Mouse (Mus musculus) neutrophil, adult 65 days (primary cell): Measurements from ENCODE around the gene Vwa3a. TPM values are rescaled to one million over a fixed set of nuclear protein-coding genes. Genes with fewer than 3 reads are reported as not detected.

Source experiments
- total RNA-seq: library from RNA; stranded (reverse); gene quantifications from 2 replicates; pipeline ENCODE4 v1.2.4, GENCODE M21; 2023

Gene Vwa3a
- total RNA-seq, result not detected in 2 replicates

GRCm38 (mm10) chr7:120739018-120739417 is at the start of gene Vwa3a:
Vwa3a (plus strand) TSS chr7:120739318.

GRCm38 (mm10) chr7:120811834-120812415 is 72.8 kb downstream of the Vwa3a start, which contains the start of gene Gm5737:
Gm5737 (plus strand) TSS chr7:120812365.

GRCm38 (mm10) chr7:120842345-120843036 is 103.4 kb downstream of the Vwa3a start, which contains the start of gene Eef2k:
Eef2k (plus strand) TSS chr7:120842831.

Other genes with a start within 250 kb of the Vwa3a start
- 56.0 and 68.6 TPM in 2 replicates for gene Uqcrc2, start 104.1 kb upstream of the Vwa3a start, total RNA-seq
- gene Pdzd9, start 69.0 kb upstream of the Vwa3a start, total RNA-seq, result not detected in 2 replicates
- 6.1 and 6.7 TPM in 2 replicates for gene Mosmo, start 61.7 kb upstream of the Vwa3a start, total RNA-seq
- gene Gm5737, start 73.0 kb downstream of the Vwa3a start, total RNA-seq, result not detected in 2 replicates
- 42.5 and 43.6 TPM in 2 replicates for gene Eef2k, start 103.5 kb downstream of the Vwa3a start, total RNA-seq
- 6.4 and 7.5 TPM in 2 replicates for gene Polr3e, start 178.4 kb downstream of the Vwa3a start, total RNA-seq
- gene Cdr2, start 243.0 kb downstream of the Vwa3a start, total RNA-seq, result 2.9 and 3.9 TPM in 2 replicates
- 1.8 TPM in 1 of 2 replicates, not detected in the other for gene Mfsd13b, start 243.2 kb downstream of the Vwa3a start, total RNA-seq